Mouse (Mus musculus) stomach, embryonic 14.5 days (tissue): ENCODE results near the gene Nptn. TPM values are rescaled to one million over a fixed set of nuclear protein-coding genes. Genes with fewer than 3 reads are reported as not detected.

Experiments used
- ATAC-seq: fragments of 200-750 bp; cut with Nextera tagmentation; 2 replicates; pipeline ENCODE4 v1.8.0; 2017; ENCODE audit warnings: low read depth, moderate TSS enrichment; ENCODE audit not compliant: insufficient number of reproducible peaks, insufficient read depth, low FRiP score
- H3K27ac ChIP-seq: fragments of 300-500 bp; sonication (generic); 2 replicates; pipeline ENCODE4 v1.5.1; 2014; ENCODE audit warnings: mild to moderate bottlenecking, low read length, moderate library complexity, mixed read lengths
- H3K27me3 ChIP-seq: fragments of 300-500 bp; sonication (generic); 2 replicates; pipeline ENCODE4 v1.6.1; 2014; ENCODE audit warnings: low read length, control low read depth, mixed read lengths; ENCODE audit not compliant: control insufficient read depth, insufficient read depth
- H3K36me3 ChIP-seq: fragments of 300-500 bp; sonication (generic); 2 replicates; pipeline ENCODE4 v1.6.1; 2014; ENCODE audit warnings: mild to moderate bottlenecking, control low read depth, low read length, moderate library complexity, mixed read lengths; ENCODE audit not compliant: control insufficient read depth, insufficient read depth
- H3K4me1 ChIP-seq: fragments of 300-500 bp; sonication (generic); 2 replicates; pipeline ENCODE4 v1.6.1; 2014; ENCODE audit warnings: low read length, control low read depth, mixed read lengths; ENCODE audit not compliant: control insufficient read depth, insufficient read depth
- H3K4me2 ChIP-seq: fragments of 300-500 bp; sonication (generic); replicated peaks from 2 replicates; pipeline ENCODE4 v1.6.1; 2014; ENCODE audit warnings: low read depth, low read length, control low read depth
- H3K4me3 ChIP-seq: fragments of 300-500 bp; sonication (generic); 2 replicates; pipeline ENCODE4 v1.5.1; 2014; ENCODE audit warnings: low read depth, low read length, control low read depth
- H3K9ac ChIP-seq: fragments of 300-500 bp; sonication (generic); replicated peaks from 2 replicates; pipeline ENCODE4 v1.6.1; 2014; ENCODE audit warnings: low read depth, mild to moderate bottlenecking, control low read depth, low read length, moderate library complexity, mixed read lengths
- H3K9me3 ChIP-seq: fragments of 300-500 bp; sonication (generic); 2 replicates; pipeline ENCODE4 v1.6.1; 2016; ENCODE audit warnings: low read depth, low read length, control low read depth; ENCODE audit not compliant: control insufficient read depth
- WGBS: fragments of 180-500 bp; shearing (Covaris S2); extraction: QIAGEN DNeasy Blood & Tissue Kit; methylation state at CpG from one replicate; pipeline ENCODE4 v1.1.7; 2014; 5-methylcytosine and 5-hydroxymethylcytosine counted together
- polyA plus RNA-seq: library from polyadenylated mRNA; unstranded; fragments of >200 nt; fragmentation: Nextera tagmentation; extraction: Ambion mirVana; gene quantifications from 2 replicates; pipeline ENCODE4 v1.2.1, GENCODE M21; 2014

Gene Nptn
- polyA plus RNA-seq, 1 experiment from 2014 or later = 152 TPM

GRCm38 (mm10) chr9:58656396-58656795, 74.4 kb downstream of the Nptn start:
- Histone ChIP-seq H3K4me2 (no peak overlapping the region), H3K9ac (no peak overlapping the region), H3K9me3 (no peaks in the 10 kb centered on the region), H3K4me1 (no peaks in the 10 kb centered on the region), H3K4me3 (no peak overlapping the region), H3K27me3 (no peaks in the 10 kb centered on the region), H3K36me3 (peaks cover 9% of the 10 kb centered on the region; the same call in 1 of the 2 replicates), H3K27ac (no peak overlapping the region)
- no peak for ATAC-seq
- WGBS = 64% methylated on average over 2 of the region's 2 CpGs

- WGBS = 83% methylated on average over 2 of the region's 2 CpGs
- no peak for ATAC-seq
Measured at GRCm38 (mm10) chr9:58656824-58657223, 74.8 kb downstream of the Nptn start.

DNA sequence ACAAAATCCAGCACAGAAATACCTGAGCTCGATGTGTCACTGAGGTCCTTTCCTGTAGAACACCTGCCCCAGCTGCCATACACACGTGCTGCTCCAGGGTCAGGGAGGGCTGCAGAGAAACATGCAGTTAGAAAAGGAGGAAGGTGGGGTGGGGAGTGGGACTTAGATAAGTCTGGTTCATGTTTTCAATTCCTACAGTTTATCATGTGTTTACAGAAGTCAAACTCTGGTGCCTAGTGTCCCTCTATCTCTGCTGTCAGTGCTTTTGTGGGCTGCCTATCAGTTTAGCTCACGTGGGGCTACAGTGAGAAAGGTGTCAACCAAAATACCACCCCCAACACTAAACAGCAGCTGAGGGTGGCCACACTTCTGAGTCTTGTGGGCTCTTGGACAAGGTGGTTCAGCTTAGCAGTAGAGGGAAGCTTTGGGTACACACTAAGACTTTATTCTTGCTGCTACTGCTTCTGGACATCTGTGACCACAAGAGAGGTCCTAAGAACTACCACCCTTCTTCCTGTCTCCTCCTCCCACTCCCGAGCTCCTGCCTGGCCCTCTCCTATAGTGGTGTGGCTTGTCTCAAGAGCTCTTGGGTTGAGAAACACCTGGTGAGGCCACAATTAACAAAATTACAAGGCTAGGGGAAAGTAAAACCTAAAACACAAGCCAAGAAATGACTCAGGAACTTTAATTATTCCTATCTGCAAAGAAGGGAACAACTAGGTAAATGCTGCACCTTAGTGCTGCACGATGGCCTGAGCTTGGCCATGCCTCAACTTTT, 75.9 kb downstream of the Nptn start:
- Histone ChIP-seq H3K4me3 (no peak overlapping the region), H3K9me3 (no peaks in the 10 kb centered on the region), H3K4me2 (no peak overlapping the region), H3K27ac (no peak overlapping the region), H3K4me1 (no peaks in the 10 kb centered on the region), H3K36me3 (peaks cover 9% of the 10 kb centered on the region; the same call in 1 of the 2 replicates), H3K9ac (no peak overlapping the region), H3K27me3 (no peaks in the 10 kb centered on the region)
- WGBS = 69% methylated on average over 5 of the region's 5 CpGs
- ATAC-seq = peak; percentile 77; the same call in 1 of the 2 replicates

More at GRCm38 (mm10) chr9:58656824-58657223, 74.8 kb downstream of the Nptn start:
- no peak overlapping the region for H3K27ac ChIP-seq
- no peaks in the 10 kb centered on the region for H3K4me1 ChIP-seq
- no peaks in the 10 kb centered on the region for H3K27me3 ChIP-seq
- no peaks in the 10 kb centered on the region for H3K9me3 ChIP-seq
- no peak overlapping the region for H3K9ac ChIP-seq
- no peak overlapping the region for H3K4me2 ChIP-seq
- H3K4me3 ChIP-seq = no peak overlapping the region
- H3K36me3 ChIP-seq = peaks cover 9% of the 10 kb centered on the region; the same call in 1 of the 2 replicates

GRCm38 (mm10) chr9:58658596-58659309, 76.7 kb downstream of the Nptn start:
- no peaks in the 10 kb centered on the region for H3K27me3 ChIP-seq
- no peaks in the 10 kb centered on the region for H3K9me3 ChIP-seq
- no peak overlapping the region for H3K9ac ChIP-seq
- H3K36me3 ChIP-seq = peaks cover 9% of the 10 kb centered on the region; the same call in 1 of the 2 replicates
- 86% methylated on average over 4 of the region's 4 CpGs for WGBS
- H3K4me3 ChIP-seq = no peak overlapping the region
- no peak overlapping the region for H3K4me2 ChIP-seq
- H3K4me1 ChIP-seq = no peaks in the 10 kb centered on the region
- no peak for ATAC-seq
- no peak overlapping the region for H3K27ac ChIP-seq

- Histone ChIP-seq H3K4me2 (no peak overlapping the region), H3K27me3 (no peaks in the 10 kb centered on the region), H3K9ac (no peak overlapping the region), H3K9me3 (no peaks in the 10 kb centered on the region), H3K27ac (no peak overlapping the region), H3K4me3 (no peak overlapping the region), H3K4me1 (no peaks in the 10 kb centered on the region), H3K36me3 (peaks cover 9% of the 10 kb centered on the region; the same call in 1 of the 2 replicates)
- WGBS = 85% methylated on average over 3 of the region's 3 CpGs
- ATAC-seq = no peak
Measured at GRCm38 (mm10) chr9:58659331-58659730, 77.3 kb downstream of the Nptn start.

- peaks cover 6% of the 10 kb centered on the region; the same call in 1 of the 2 replicates for H3K36me3 ChIP-seq
- H3K9ac ChIP-seq = no peak overlapping the region
- no peaks in the 10 kb centered on the region for H3K4me1 ChIP-seq
- H3K9me3 ChIP-seq = no peaks in the 10 kb centered on the region
- ATAC-seq = peak; percentile 60; the same call in 1 of the 2 replicates
- H3K27me3 ChIP-seq = no peaks in the 10 kb centered on the region
- 85% methylated on average over 9 of the region's 9 CpGs for WGBS
- H3K27ac ChIP-seq = no peak overlapping the region
- no peak overlapping the region for H3K4me2 ChIP-seq
- no peak overlapping the region for H3K4me3 ChIP-seq
Measured at GRCm38 (mm10) chr9:58659989-58660388, 77.9 kb downstream of the Nptn start.

DNA sequence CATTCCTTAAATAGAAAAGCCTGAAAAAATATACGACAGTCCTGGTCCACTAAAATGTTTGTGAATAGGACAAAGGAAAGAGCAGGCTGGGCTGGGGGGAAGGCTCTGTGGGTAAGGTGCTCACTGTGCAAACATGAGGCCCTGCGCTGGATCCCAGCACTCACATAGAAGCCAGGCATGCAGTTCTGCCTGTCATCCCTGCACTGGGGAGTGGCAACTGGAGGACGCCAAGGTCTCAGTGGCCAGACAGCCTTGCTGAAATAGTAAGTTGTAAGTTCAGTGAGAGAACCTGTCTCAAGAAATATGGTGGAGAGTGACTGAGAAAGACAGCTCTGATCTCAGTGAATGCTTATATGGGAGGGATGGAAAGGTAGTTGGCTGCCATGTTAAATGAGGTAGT, 78.6 kb downstream of the Nptn start:
- Histone ChIP-seq H3K4me2 (no peak overlapping the region), H3K4me1 (no peaks in the 10 kb centered on the region), H3K36me3 (peaks cover 6% of the 10 kb centered on the region; the same call in 1 of the 2 replicates), H3K4me3 (no peak overlapping the region), H3K9me3 (no peaks in the 10 kb centered on the region), H3K27ac (no peak overlapping the region), H3K27me3 (no peaks in the 10 kb centered on the region), H3K9ac (no peak overlapping the region)
- ATAC-seq = no peak
- WGBS = 80% methylated on average over 3 of the region's 3 CpGs

DNA sequence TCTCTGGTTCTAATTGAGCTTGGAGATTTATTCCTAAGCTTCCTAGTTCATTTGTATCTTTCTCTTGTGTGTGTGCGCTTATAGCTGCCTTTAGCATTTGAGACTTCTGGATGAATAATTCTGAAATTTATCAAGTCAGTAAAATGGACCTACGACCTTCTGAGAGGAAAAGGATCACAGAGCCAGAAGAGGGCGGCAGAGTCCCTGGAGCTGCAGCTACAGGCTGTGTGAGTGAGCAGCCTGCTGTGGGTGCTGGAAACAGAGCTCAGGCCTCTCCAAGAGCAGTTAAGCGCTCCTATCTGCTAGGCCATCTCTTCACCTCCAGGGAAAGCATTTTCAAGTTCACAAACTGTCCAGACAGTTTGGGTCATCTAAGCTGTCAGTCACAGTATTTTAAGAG, 80.0 kb downstream of the Nptn start:
- Histone ChIP-seq H3K27ac (no peak overlapping the region), H3K4me1 (no peaks in the 10 kb centered on the region), H3K36me3 (peaks cover 6% of the 10 kb centered on the region; the same call in 1 of the 2 replicates), H3K27me3 (no peaks in the 10 kb centered on the region), H3K4me2 (no peak overlapping the region), H3K9ac (no peak overlapping the region), H3K9me3 (no peaks in the 10 kb centered on the region), H3K4me3 (no peak overlapping the region)
- ATAC-seq = no peak
- WGBS = 88% methylated on average over 4 of the region's 4 CpGs
